Mouse (Mus musculus) gastrocnemius, adult 8-10 months (tissue): ENCODE measurements around the gene Cdh10. TPM values are rescaled to one million over a fixed set of nuclear protein-coding genes. Genes with fewer than 3 reads are reported as not detected.

ENCODE experiments used
- DNase-seq, 2 experiments: peaks; one replicate each; pipeline ENCODE4 v3.0.0; 2022; ENCODE audit warnings: low spot score in 2 of 2
- total RNA-seq, 4 experiments: library from RNA; stranded (reverse); gene quantifications; 2 replicates each; pipeline ENCODE4 v1.2.4; 2022

The Cdh10 gene
- total RNA-seq: not detected

DNA sequence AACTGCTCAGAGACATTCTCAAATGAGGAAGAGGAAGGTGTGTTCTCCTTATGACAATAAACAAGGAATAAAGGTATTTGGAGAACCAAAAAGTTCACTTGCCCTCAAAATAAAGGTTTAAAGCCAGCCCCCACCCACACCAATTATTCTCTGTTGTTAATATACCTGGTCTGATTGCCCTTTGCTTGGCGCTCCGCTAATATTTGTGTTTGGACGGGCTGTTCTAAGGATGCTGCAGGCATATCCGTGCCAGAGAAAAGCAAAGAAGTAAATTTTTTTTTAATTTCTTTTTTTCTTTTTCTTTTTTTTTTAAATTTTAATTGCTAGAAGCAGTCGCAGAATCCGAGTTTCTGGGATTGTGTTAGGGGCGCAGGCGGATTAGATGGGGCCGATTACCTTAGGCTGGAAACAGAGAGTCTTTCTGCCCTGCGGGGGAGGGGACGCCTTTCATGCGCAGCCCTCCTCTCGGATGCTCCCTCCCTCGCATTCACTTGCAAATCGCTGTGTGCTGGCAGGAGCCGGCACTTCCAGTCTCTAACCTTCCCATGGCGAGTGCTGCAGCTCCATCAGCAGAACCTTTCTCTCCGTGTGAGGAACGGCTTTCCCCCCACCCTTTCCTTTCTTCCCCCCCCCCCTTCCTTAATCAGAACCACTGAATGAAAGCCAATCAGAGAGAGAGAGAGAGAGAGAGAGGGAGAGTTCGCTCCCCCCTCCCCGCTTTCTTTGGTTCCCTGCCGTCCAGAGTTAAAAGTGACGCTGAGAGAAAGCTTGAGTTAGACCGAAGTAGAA, at the start of gene Cdh10:
Cdh10 (plus strand) TSS at position 763 of the 789 bp plus-strand sequence.
- no peak for DNase-seq

DNA sequence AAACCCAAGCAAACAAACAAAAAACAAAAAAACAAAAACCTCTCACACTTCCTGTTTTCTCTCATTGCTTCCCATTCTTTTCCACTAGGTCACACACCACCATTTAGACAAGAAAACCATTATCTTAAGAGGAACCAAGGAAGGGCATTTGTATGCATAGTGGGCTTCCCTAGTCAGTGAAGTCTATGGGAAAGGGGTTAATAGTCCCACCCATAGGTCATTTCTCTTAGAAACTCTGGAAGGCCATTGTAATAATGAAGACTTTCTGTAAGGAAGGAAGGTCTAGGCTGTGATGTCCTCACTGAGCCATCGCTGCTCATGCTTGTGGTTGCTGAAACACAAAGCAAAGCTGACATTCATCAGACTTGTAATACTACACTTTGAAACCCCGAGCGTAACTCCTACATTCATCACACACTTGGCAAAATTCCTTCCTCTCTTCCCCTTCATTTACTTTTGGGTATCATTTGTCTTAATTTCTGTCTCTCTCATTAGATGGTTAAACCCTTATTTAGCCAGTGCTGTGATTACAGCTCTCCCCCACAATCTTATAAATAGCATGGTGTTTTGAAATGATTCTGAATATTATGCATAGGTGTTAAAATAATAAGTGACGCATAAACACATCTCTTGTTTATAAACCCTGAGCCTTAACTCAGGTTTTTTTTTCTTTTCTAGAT, 9.5 kb upstream of the Cdh10 start:
- no peak for DNase-seq

DNA sequence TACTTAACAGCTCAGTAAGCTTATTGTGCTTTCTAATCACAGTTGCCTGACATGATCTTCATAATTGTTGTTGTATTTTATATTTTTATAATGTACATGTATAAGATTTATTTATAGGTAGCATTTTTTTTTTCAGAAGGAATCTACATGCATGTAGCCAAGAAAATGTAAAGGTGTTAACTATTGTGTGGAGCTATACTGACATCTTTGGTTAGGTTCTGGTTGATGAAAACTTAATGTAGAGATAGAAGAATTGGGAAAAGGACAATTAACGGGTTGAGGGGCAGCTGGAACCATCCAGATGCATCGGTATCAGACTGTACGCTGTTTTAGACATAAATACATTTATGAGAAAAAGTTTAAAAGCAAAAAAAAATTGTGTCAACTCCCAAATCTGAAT, 1.0 kb upstream of the Cdh10 start:
- DNase-seq: no peak

DNA sequence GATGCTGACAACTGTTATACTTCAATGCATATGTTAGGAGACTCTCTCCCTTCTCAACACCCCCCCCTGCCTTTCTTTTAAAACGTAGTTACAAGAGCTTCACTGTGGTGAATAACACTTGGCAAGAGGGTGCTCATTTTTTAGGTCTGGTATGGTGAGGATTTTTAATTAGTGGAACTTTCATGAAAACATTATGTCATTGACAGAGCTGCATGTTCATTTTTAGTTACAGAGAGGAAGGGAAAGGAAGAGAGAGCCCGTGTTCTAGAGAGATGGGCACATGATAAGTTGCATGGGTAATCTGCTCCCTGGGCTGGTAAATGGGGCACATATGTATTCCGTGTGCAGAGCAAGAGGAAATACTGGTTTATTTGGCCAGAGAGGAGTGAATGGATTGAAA, 1.5 kb downstream of the Cdh10 start:
- DNase-seq: no peak

DNA sequence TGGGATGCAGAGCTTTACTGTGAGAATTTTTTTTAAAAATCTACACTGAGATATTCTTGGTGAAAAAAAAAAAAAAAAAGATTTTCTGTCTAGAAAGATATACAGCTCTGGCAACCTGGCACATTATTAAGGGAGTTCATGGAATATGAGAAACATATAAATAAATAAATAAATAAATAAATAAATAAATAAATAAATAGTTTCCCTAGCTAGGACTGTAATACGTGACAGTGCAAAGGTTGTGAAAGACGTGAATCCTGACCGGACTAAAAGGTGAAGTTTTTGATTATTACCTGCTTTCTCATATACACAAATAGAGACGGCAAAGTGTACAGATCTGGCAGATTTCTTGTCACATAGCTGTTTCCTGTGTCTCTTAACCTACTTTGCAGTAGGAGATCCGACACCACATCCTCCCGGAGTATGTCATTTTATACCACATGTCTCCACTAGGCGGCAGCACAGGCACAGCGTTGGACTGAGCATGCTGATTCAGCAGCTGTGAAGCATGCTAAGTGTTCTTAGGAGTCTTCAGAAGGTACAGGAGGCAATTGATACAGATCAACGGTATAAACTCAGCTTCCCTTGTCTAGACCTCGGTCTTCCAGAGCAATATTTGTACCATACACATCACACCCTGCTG, 2.5 kb downstream of the Cdh10 start:
- DNase-seq: peak; percentile 21 to 47

DNA sequence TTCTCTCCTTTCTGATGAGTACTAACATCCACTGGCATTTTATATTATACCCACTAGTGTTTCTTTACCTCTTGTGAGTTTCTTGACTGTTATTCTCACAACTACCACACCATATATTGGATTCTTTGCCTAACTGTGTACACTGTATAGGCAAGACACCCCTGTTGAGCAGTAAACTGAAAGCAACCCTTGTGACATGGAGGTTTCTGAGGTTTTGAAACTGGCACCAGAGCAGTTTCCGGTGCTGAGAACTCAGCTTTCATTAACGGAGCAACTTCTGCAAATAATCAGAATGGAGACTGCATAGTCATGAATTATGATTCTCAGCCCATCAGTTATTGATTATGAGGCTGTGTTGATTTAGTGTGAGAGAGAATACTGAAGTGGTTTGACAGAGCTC, 4.7 kb downstream of the Cdh10 start:
- no peak for DNase-seq

DNA sequence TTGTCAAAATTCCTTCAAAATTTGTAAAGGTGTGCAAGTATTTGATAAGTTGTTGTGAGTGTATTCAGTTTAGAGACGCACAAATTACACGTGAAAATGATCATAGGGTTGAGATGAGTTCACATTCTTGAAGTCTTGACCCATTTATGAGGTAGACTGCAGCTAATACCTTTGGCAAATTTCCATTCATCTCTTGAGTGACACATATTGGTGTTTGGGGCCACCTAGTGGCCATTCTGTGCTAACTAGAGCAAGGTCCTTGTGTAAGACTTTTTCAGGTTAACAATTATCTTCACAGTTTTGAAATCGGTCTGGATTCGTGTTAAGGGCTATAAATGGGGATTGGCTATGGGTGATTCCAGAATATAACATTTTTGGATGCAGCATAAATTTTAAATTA, 13.5 kb downstream of the Cdh10 start:
- no peak for DNase-seq

DNA sequence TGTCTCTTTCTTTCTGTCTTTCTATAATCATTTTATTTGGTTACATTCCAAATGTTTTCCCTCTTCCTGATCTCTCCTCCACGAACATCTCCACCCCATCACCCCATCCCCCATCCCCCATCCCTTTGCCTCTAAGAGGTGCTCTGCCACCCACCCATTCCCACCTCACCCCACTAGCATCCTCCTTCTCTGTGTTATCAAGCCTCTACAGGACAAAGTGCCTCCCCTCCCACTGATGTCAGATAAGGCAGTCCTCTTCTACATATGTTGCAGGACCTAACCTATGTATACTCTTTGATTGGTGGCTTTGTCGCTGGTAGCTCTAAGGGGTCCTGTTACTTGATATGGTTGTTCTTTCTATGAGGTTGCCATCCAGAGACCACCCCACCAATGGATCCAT, 23.0 kb downstream of the Cdh10 start:
- DNase-seq: no peak

DNA sequence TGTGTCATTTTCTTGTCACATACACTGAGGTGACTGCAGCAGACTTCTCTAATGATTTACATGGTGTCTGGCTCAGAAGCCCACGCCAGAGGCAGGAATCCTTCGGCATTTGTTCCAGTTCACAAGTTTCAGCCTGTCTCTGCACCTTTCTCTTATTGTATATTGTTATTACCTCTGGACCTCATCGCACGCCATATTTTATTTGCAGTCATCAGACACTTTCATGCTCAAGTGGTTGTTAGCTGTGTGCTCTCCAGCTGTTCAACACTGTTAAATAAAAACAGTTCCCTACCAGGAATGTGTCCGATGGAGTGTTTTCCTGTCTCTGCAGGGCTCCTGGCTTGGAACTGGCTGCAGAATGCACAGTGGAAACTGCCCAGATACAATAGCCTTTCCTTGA, 26.1 kb downstream of the Cdh10 start:
- DNase-seq: no peak

DNA sequence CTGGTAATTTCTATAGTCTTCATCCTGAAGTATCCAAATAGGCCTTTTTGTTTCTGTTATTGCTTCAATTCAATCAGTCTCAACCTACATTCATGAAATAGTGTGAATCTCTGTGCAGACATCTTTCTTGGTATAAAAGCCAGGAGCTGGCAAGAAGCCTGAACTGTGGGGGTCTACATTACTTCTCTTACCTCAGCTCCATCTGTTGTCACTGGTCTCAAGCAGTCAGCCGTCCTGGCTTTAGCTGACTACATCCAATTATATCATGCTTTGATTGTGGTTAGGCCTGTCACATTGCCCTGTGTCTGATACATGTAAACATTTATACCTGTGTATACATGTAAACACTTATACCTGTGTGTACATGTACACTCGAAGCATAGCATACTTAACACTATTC, 31.8 kb downstream of the Cdh10 start:
- no peak for DNase-seq

DNA sequence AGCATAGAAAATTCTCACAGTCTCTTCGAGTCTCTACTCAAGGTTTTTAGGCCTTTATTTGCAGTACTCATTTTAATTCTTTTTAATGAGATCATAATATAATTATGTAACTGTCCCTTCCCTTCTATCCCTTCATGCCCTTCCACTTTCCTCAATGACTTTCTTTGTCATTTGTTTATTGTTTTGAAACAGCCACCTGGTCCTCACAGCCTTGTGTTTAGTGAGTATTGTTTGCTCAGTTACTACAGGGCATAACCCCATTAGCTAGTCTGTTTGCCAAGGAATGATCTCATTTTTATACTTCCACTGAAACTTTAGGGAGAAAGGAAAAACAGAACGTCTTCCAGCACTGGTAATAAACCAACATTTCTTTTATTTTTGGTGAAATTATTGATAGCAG, 39.4 kb downstream of the Cdh10 start:
- no peak for DNase-seq

DNA sequence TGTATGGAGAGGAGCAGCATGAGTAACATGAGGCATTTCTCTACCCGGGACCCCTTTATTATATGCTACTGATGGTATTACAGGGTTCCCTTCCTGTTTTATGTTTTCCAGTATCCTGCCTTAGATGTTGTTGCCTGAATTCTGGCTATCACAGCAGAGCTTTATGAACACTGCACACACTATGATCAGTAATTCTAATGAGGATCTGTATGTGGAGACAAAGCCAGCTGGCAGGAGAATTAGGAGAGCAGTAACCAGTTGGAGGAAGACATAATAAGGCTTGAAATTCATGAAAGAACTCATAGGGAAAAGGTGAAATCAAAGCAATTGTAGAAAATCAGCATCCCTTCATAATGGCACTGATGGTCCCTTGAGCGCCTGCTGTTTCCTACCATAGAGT, 51.1 kb downstream of the Cdh10 start:
- no peak for DNase-seq

DNA sequence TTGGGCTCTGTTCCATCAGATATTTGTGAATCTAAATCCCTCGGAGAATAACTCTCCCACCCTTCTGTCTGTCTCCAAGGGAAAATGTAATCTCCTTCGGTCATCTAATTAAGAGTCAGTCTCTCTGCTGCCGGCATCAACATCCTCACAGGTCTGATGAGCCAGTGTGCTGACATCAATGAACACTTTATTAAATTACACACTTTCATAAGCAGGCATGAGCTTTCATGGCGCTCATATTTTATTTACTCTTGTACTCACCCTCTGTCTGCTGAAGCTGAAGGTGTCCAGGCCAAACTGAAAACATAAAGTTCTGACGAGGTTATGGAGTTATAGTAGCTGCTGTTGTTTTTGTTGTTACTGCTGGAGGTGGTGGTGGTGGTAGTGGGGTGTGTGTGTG, 62.7 kb downstream of the Cdh10 start:
- no peak for DNase-seq

DNA sequence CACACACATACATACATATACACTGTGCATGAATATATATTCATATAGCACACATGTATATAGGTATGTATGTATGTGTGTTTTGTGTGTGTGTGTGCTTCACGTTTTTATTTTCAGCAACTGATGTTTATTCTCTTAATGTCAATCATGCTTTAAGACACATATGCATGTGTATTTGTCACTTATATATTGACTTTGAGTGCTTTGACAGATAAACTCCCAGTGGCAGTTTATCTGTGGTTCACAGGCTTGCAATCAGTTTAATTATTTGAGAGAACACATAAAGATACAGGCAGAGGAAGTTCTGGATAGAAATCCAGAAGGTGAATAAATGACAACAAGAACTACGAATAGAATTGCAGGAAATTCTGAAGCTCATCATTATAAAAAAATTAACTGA, 67.9 kb downstream of the Cdh10 start:
- no peak for DNase-seq

DNA sequence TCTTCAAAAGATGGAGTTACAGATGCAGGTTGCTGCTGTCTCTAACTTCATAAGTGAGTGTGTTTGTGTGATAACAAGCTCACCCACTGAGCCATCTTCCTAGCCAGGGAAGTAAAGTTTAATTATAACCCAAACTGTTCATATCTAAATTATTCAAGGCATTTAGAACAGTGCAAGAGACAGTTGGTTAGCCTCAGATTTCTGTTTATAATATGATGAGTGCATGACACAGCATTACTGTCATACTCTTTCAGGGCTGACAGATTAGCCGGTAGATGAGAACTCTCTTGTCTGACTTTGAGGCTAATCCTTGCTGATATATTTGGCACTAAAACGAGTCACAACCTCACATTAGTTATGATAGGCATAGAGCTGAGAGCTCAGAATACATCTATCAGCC, 70.2 kb downstream of the Cdh10 start:
- DNase-seq: no peak

DNA sequence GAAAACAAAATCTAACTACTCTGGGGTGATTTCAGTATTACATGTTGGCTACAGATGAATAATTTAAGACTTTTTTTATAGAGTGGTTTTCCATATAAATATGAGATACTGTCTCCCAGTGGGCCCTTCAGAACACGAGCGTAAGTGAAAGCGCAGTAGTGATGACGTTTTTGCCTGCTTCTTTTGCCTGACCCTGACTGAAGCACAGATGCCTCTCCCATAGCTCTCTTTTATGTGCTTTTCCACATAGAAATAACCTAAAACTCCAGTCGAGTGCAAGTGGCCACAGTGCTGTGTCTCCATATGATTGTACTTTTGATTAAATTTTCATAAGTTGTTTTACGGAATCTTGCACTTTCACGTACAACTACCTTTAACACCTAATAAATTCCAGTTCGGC, 71.6 kb downstream of the Cdh10 start:
- DNase-seq: no peak

DNA sequence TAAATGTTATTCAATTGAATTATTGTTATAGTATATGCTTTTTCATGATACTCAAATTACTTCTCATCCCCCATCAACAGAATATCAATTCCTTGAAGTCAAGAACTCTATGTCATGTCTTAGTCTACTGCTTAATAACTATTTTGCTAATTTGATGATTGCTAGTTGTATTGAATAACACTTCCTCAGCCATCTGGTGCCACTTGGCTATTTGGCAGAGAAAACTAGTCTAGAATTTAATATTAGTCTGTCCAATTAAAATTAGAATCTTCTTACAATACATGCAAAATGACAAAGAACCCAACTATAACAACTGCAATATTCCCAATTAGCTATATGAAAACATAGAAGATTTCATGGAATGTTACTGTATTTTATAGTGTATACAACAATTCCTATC, 82.0 kb downstream of the Cdh10 start:
- no peak for DNase-seq

DNA sequence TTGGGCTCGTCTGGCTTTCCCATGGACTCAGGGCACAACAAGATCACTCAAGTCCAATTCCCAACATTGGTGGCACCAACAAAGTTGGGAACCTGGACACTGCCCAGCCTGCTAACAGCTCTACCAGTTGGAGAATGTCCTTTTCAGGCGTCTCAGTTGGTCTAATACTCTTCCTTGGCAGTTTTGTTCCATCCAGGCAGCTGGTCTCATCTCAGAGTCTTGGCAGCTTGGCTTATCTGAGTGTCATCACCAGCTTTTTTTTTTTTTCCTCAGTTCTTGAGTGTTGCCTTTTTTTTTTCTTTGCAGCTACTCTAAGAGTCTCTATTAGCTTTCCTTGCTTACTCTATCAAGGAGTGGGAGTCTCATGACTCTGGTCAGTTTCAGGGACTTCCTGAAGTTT, 85.4 kb downstream of the Cdh10 start:
- no peak for DNase-seq

DNA sequence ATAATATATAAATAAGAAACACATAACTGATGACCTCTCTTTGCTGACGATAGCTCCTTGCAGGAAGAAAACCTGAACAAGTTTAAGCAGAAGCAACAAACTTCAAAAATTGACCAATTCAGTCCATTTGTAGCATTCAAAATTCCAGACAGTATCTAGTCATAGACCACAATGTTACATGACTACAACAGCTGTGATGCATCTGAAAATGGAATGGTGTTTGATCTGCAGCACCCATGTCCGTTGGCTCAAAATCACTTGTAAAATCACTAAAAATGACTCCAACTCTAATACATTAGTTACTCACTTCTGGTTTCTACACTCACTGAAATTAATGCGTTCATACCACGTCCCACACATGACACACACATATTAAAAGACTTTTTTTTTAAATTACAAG, 91.9 kb downstream of the Cdh10 start:
- DNase-seq: no peak

DNA sequence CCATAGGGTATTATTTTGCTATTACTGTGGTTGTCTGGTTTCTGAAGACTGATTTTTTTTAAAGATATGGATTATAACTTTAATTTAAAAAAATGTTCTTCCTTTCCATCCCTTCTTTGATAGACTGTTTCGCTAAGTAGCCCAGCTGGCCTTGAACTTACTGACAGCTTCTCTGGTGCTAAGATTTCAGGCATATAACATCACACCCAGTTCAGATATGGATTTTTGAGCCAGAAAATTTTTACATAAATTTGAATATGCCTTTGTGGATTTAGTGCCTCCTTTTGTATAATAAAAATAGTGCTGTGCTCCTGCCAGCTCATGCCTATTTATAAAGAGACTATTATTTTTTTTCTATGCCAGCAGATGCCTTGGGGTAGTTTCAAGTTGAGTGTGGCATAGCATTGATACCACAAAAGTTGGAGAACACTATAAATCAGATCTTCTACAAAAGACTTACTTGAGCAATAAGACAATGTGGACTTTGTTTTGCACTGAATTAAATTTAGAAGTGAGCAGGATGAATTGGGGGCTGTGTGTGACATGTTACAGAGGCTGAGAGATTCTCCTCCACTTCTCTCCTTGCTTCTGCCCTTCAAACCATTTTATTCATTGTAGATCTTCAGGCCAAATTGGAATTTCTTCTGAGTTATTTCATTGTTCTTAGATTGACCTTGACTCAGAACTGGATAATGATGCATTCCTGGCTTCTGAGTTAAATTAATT, 106.8 kb downstream of the Cdh10 start:
- no peak for DNase-seq

DNA sequence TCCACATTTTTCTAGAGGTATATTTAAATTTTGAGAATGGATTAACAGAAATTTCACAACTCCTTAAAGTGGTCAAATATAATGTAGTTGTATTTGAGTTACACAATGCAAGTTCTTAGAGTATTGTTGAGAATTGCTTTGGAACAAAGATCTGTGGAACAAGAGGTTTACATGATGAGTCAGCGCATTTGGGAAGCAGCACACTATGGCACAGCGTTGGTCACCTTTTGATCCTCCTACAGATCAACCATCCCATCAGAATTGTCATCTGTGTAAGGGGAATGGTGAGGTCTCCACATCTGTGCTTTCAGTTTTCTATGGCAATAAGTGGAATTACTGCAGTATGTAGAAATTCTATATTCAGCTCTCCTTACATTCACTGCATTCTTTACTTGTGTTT, 108.2 kb downstream of the Cdh10 start:
- no peak for DNase-seq

DNA sequence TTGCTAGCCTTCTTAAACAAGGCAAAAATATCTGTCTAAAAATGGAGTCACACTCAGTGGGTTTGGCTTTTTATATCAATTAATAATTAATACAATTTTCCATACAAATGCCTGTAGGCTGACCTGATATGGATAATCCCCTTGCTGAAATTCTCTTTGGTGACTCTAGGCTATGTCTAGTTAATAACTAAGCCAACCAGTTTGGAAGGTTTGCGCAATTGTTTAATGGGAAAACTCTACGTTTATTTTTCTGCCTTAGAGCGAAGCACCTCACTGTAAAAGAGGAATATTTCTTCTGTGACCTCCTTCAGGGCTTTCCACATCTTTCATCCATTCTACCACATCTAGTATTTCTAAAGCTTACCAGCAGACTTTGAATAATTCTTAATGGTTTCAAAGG, 133.5 kb downstream of the Cdh10 start:
- DNase-seq: no peak
